Mouse (Mus musculus): ENCODE data around the gene Ppih.

The Ppih gene

DNA sequence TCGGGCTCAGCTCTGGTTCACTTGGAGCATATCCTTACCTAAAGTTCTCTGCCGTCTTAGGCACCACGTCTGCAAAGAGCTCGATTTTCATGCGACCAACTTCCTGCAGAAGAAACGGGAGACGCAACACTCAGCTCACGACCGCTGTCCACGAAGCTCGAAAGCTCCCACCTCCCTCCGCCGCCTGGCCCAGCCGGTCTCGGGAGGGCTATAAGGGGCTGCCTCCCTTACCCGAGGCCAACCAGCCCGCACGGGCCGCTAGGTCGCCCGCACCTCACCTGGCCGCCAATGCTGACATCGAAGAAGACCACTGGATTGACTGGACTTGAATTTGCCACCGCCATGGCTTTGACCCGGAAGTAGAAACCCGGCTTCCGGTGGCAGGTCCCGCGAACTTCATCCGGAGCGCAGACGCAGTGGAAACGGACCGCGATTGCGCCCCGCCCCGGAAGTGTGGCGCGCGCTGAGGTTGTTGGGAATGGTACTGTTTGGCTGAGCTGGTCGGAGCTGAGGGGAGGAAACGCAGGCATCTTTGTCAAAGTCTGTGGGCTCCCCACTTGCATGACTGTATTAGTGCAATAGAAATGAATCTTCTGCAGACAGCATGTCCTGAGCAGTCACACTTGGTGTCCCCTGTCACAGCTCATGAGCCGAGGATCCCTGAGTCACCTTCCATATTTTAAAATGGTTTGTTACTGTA lies at the start of gene Ppih:
Gene Ppih, minus strand, starts transcription at position 416 of the 700 bp plus-strand sequence.
- under 1% methylated on average over 44 of the region's 44 CpGs for WGBS

- 86% methylated on average over 6 of the region's 6 CpGs for WGBS
These were observed 49.1 kb upstream of the Ppih start for GRCm38 (mm10) chr4:119369460-119369859.

DNA sequence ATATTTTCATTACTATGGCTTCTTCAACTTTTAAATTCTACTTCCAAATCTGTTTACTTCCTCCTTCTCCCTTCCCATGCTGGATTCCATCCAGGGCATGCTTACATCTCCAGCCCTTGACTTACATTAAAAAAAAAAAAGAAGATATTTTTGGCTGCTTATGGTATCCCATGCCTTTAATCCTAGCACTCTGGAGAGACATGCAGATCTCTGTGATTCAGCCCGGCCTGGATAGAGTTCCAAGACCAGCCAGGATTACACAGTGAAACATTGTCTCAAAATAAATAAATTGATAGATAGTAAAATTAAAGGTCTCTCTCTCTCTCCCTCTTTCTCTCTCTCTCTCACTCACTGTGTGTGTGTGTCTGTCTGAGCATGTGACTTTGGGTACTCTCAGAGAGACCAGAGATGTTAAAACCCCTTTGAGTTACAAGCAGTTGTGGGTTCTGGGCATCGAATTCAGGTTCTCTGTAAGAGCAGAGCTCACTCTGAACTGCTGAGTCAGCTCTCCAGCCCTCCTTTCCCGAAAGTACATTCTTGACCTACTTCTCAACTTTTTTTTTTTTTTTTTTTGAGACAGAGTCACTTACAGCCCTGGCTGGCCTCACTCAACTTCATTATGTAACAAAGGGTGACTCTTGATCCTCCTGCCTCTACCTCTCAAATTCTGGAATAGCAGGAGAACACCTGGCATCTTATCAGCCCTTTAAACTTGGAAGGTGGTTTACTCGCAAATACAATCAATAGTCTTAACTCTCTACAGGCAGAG lies 46.6 kb upstream of the Ppih start:
- WGBS, result 60% methylated on average over 4 of the region's 4 CpGs

- WGBS, result 83% methylated on average over 3 of the region's 3 CpGs
These were observed 41.9 kb upstream of the Ppih start for GRCm38 (mm10) chr4:119362231-119362630.

GRCm38 (mm10) chr4:119359196-119359971 lies 39.0 kb upstream of the Ppih start:
- 32% methylated on average over 30 of the region's 30 CpGs for WGBS

DNA sequence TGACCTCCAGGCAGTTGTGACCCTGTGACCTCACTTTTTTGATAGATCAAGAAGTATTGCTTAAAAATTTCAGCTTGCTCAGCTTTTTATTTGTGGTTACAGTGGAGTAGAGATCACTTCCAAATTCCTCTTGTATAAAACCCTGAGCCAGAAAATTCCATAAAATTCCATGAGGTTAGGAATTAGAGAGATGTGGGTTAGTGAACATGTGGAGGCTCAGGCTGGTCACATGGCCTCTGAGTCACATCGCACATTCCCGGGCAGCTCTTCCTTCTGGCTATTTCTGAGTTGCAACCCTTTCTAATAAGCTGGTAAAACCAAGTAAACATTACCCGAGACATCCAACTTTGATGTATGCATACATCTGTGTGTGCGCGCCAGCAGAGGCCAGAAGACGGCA lies 25.2 kb upstream of the Ppih start:
- WGBS, result 88% methylated on average over 6 of the region's 6 CpGs

DNA sequence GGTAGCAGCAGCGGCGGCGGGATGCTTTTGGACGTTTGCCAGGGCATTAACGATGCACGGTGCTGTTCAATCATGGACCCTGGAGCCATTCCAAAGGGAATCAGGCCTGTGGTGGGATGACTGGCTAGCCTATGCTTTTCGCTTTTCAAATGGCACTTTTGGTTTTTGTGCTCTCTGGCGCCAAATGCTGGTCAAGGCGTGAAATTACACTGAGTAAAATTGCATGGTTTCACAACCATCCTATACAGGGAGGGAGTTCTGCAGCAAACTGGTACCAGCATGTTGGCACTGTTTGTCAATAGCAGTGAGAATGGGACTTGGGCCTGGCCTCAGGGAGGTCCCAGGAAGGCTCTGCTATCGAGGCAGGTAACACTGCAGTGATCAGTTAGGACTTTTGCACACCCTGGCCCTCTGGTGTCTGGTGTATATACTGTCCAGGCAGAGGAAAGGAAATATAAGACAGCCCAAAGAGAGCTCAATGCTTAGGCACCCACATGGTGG lies 18.6 kb upstream of the Ppih start:
- 8% methylated on average over 10 of the region's 10 CpGs for WGBS

- WGBS, result 54% methylated on average over 4 of the region's 4 CpGs
These were observed 18.1 kb upstream of the Ppih start for GRCm38 (mm10) chr4:119338422-119338821.

DNA sequence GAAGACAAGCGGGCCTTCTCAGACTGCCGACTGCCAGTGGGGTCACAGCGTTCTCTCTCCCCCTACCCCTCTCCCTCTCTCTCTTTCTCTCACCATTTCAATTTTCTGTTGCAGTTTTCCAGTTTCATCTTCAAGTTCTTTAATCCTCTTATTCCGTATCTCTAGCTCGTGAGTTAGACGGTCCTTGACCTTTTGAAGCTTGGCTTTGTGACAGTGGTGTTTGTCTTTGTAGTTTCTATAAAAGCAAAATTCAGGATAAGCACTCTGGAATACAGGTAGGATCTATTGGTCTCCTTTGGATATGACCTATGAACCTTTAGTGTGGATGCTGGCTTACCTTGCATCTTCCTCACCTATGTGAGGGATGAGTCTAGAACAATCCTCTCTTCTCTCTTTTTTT lies 13.1 kb upstream of the Ppih start:
- WGBS, result 93% methylated on average over 6 of the region's 6 CpGs

GRCm38 (mm10) chr4:119320896-119321550 lies 677 bp upstream of the Ppih start:
- WGBS, result 33% methylated on average over 10 of the region's 10 CpGs

- WGBS, result 81% methylated on average over 1 of the region's 1 CpGs
These were observed 6.6 kb downstream of the Ppih start for GRCm38 (mm10) chr4:119313756-119314155.

DNA sequence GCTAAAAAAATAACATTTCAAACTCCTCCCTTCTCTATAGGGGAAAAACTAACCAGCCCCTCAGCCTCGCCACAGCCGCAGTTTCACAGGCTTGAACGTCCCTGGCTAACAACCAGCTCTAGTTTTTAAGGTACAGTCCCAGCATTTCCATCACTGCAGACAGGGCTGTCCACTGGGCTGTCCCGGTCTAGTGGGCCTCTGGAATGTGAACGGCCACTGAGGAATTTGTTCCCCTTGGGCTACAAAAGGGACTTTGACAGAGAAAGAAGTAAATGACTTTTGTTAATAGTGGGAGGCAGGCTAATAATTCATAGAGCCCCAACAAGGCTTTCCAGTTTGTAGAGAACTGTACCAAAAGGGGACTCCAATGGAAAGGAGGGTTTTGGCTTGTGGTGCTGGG lies 14.9 kb downstream of the Ppih start:
- WGBS, result 90% methylated on average over 5 of the region's 5 CpGs

DNA sequence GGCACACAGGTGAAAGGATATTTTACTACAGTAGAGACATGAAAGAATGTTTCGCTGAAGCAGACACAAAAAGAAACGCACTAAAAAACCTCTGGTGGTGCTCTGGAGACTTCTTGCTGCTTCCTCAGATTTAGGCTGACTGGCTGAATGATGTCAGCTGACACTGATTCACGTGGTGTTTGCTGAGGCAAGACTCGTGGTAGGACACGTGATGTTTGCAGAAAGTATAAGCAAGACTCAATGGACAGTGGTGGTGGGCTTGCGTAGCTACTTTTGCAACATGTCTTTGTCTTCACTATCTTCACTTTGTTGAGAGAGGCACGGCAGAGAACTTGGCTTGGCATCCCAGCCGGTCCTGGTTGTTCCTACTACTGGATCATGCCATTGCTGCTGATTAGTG lies 17.1 kb downstream of the Ppih start:
- 88% methylated on average over 8 of the region's 8 CpGs for WGBS

DNA sequence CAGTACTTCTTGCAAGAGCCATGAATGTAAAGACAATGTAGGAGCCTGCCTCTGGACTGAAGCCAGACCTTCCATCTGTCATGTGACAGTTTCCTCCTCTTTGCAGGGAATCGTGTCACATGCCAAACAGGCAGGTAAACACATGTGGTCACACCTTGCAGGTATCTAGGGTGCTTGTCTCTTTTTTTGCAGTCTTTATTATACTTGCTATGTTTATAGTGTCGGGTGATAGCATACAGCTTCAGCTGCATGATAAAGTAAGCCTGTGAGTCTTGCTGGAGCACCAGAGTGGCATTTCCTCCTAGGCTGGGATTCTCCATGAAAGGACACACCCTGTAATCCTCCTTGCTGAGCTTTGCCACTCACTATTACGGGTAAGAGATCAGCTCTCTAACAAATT lies 18.6 kb downstream of the Ppih start:
- 73% methylated on average over 3 of the region's 3 CpGs for WGBS

DNA sequence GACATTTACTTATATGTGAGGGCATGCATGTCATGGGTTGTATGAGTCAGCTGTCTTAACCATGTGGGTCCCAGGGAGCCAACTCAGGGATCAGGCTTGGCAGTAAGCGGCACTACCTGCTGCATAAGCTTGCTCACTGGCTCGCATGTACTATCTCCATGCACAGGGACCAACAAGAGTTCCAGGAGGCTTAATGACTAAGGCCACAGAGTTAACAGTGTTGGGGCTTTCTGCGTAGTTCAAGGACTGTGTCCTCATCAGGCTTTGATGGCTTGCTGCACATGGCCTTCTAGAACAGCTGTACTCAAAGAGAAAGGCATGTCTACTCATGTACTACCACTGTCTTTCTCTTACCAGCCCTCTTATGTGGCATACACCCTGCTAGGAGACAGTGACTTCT lies 19.6 kb downstream of the Ppih start:
- 89% methylated on average over 3 of the region's 3 CpGs for WGBS

DNA sequence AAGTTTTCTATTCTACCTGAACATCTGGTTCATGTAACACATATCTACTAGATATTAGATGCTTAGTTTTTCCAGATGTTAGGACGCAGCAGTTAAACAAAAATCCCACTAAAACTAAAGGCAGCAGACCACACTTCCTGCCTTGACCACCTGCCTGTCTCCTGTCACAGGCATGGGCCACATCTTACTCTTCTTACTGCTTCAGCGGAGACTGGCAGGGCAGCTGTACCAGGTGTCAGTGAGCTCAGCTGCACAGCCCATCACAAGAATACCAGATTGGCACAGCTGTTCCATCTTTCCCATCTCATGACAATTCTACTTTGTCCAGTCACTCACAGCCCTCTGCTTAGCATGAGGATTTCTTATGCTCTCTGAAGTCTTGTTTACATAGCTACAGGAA lies 23.0 kb downstream of the Ppih start:
- 83% methylated on average over 2 of the region's 2 CpGs for WGBS

- 4% methylated on average over 6 of the region's 6 CpGs for WGBS
These were observed 25.3 kb downstream of the Ppih start for GRCm38 (mm10) chr4:119295134-119295453.

DNA sequence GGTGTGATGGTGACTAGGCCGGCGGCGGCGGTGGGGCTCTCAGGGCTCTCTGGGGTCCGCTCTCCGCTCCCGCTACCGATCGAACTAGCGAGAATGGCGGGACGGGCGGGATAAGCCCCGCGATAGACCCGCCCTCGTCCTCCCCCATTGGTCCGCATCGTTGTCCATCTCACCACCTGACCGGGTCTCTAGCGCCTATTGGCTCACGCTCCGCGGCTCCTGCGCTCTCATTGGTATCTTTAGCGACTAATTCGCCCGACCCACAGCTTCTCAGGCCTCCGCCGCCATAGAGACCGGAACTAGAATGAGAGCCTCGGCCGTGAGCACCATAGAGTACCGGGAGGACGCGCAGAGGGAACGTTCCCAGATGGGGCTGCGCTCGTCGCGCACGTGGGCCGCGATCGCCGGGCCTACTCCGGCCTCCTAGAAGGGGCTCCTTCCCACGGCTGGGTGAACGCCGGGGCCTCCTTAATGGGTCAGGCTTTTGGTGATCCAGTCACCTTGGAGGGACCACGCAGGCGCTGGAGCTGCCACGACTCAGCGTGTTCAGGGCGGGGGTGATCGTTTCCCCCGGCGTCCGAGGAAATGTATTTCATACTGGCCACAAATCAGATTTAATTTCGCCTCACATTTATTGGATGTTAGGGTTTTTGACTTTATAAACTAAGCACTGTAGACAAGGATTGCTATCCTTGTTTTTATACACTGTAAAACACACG lies 25.8 kb downstream of the Ppih start, which contains the start of gene Ybx1:
Gene Ybx1, minus strand, starts transcription at position 190 of the 719 bp plus-strand sequence.
- under 1% methylated on average over 60 of the region's 61 CpGs for WGBS

DNA sequence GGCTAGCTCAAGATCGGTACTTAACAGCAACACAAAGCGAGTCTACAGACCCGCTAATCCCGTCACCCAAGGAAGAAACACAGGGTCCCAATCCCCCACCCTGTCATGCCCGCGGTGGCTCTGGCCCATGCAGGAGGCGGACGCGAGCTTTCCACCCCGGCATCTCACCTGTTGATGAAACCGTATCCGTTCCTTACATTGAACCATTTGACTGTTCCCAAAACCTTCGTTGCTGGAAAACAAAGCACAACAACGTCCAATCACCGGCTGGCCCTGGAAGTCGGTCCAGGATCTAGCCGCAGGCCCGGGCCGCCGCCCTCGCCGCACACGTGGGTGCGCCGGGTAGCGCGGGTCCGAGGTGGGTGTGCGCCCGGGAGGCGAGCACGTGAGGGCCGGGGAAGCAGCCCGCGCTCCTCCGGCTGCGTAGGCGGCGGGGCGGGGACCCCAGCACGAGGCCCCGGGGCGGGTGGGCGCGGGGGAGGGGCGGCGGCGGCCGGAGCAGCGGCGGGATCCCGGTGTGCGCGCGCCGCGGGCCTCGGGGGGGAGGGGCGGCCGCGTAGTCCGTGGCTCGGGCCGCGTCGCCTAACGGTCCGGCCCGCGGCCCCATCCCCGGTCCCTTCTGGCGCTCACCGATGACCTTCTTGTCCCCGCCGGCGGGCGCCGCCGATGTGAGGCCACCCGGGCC lies 26.6 kb downstream of the Ppih start:
- under 1% methylated on average over 44 of the region's 80 CpGs for WGBS

- WGBS, result under 1% methylated on average over 24 of the region's 24 CpGs
These were observed 27.4 kb downstream of the Ppih start for GRCm38 (mm10) chr4:119292771-119293573.
